Mouse (Mus musculus): ENCODE measurements around the gene Crip1.

Gene Crip1

GRCm38 (mm10) chr12:113148381-113149035, 2.4 kb downstream of the Crip1 start:
- DNase-seq (ENCODE audit: low spot score): no peak

GRCm38 (mm10) chr12:113149341-113149740, 3.2 kb downstream of the Crip1 start:
- DNase-seq (ENCODE audit: low spot score): no peak

- no peak for DNase-seq (ENCODE audit: low spot score)
Measured at GRCm38 (mm10) chr12:113149896-113150295, 3.8 kb downstream of the Crip1 start.

GRCm38 (mm10) chr12:113150591-113150990, 4.5 kb downstream of the Crip1 start:
- no peak for DNase-seq (ENCODE audit: low spot score)

GRCm38 (mm10) chr12:113151046-113151445, 4.9 kb downstream of the Crip1 start:
- DNase-seq (ENCODE audit: low spot score): no peak

GRCm38 (mm10) chr12:113151661-113152271, 5.7 kb downstream of the Crip1 start:
- DNase-seq (ENCODE audit: low spot score): peak; percentile 54

GRCm38 (mm10) chr12:113152272-113152661, 6.2 kb downstream of the Crip1 start:
- no peak for DNase-seq (ENCODE audit: low spot score)

- DNase-seq (ENCODE audit: low spot score): no peak
Measured at GRCm38 (mm10) chr12:113152991-113153525, 6.9 kb downstream of the Crip1 start.

GRCm38 (mm10) chr12:113153971-113154370, 7.9 kb downstream of the Crip1 start:
- DNase-seq (ENCODE audit: low spot score): no peak

- DNase-seq (ENCODE audit: low spot score): no peak
Measured at GRCm38 (mm10) chr12:113154747-113155075, 8.6 kb downstream of the Crip1 start.

- DNase-seq (ENCODE audit: low spot score): no peak
Measured at GRCm38 (mm10) chr12:113155076-113155771, 9.1 kb downstream of the Crip1 start.

GRCm38 (mm10) chr12:113155887-113156539, 9.9 kb downstream of the Crip1 start, which contains the start of gene Tedc1:
Gene Tedc1, plus strand, starts transcription at chr12:113156421.
- DNase-seq (ENCODE audit: low spot score): peak; percentile 99

- DNase-seq (ENCODE audit: low spot score): no peak
Measured at GRCm38 (mm10) chr12:113156540-113156929, 10.4 kb downstream of the Crip1 start.

GRCm38 (mm10) chr12:113157002-113157401, 10.9 kb downstream of the Crip1 start:
- no peak for DNase-seq (ENCODE audit: low spot score)

GRCm38 (mm10) chr12:113157521-113157920, 11.4 kb downstream of the Crip1 start:
- no peak for DNase-seq (ENCODE audit: low spot score)

- no peak for DNase-seq (ENCODE audit: low spot score)
Measured at GRCm38 (mm10) chr12:113157971-113158370, 11.9 kb downstream of the Crip1 start.

- no peak for DNase-seq (ENCODE audit: low spot score)
Measured at GRCm38 (mm10) chr12:113163561-113164006, 17.5 kb downstream of the Crip1 start.

- DNase-seq (ENCODE audit: low spot score): no peak
Measured at GRCm38 (mm10) chr12:113168031-113168536, 22.0 kb downstream of the Crip1 start.

- DNase-seq (ENCODE audit: low spot score): no peak
Measured at GRCm38 (mm10) chr12:113176960-113177725, 31.0 kb downstream of the Crip1 start.

- DNase-seq (ENCODE audit: low spot score): no peak
Measured at GRCm38 (mm10) chr12:113181020-113181419, 34.9 kb downstream of the Crip1 start.

GRCm38 (mm10) chr12:113184945-113185344, 38.8 kb downstream of the Crip1 start:
- no peak for DNase-seq (ENCODE audit: low spot score)

All from embryo, embryonic 10.5 days (tissue).